Mouse (Mus musculus): ENCODE measurements around the gene Tlcd2. TPM values are rescaled to one million over a fixed set of nuclear protein-coding genes. Genes with fewer than 3 reads are reported as not detected.
"Not testable (repeated sequence)": the region's sequence is repeated elsewhere in the genome, so short reads cannot be mapped to it uniquely, and the experiment has no call there.

Gene Tlcd2
- polyA plus RNA-seq, 1 experiment from 2014 or later, result 21.4 TPM

DNA sequence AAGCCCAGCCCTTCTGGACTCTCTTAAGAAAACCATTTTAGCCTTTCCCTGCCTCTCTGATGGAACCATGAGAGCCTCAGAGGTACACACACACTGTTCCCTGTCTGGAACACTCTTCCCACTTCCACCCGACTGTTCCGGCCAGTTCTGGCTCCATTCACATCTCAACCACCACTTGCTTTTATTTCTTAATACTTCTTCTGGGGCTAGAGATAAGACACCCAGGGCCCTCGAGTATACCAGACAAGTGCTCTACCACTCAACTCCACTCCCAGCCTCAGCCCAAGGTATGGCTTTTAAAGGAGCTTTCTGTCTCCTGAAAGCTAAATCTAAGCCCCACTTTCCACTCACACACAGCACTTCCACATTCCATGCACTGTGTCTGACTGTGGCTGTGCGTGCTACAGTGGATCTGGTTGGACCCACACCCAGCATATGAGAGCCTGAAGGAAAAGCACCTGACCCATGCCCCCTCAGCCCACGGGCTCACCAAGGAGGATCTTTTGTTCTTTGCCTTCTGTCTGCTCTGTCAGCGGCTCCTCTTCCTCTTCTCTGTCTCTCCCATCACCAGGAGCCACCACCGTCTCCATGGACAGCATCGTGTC is 11.1 kb upstream of the Tlcd2 start:
- 37% methylated on average over 8 of the region's 8 CpGs for WGBS (ENCODE audit: insufficient replicate concordance)
- Histone ChIP-seq H3K9ac (peak overlapping the region; percentile 79), H3K36me3 (peaks cover 72% of the 10 kb centered on the region), H3K4me2 (peak overlapping the region; percentile 83), H3K27me3 (replicated peaks) (no peaks in the 10 kb centered on the region), H3K27ac (peak overlapping the region; percentile 99), H3K9me3 (replicated peaks) (no peaks in the 10 kb centered on the region), H3K4me3 (peak overlapping the region; percentile 58), H3K4me1 (peaks cover 87% of the 10 kb centered on the region)
- peak; percentile 73 for ATAC-seq

DNA sequence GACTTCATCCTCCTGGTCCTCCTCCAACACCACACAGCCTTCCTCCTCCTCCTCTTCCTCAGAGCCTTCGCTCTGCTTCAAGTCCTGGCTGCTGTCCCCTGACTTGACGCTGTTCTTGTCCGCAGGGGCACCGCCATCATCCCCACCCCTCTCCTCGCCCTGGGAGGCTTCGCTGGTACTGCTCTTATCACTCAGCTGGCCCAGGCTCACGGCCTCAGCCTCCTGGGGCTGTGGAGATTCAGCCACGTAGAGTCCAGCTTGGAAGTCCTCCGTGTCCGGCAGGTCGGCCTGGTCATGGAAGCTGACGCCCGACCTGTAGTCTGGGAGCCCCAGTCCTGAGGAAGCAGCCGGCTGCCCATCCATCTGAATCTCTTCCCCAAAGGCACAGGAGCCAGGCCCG is 10.6 kb upstream of the Tlcd2 start:
- 43% methylated on average over 15 of the region's 15 CpGs for WGBS (ENCODE audit: insufficient replicate concordance)
- H3K36me3 ChIP-seq, result peaks cover 67% of the 10 kb centered on the region
- H3K4me1 ChIP-seq, result peaks cover 88% of the 10 kb centered on the region
- H3K27ac ChIP-seq, result peak overlapping the region; percentile 99
- H3K9me3 ChIP-seq (replicated peaks), result no peaks in the 10 kb centered on the region
- H3K4me3 ChIP-seq, result peak overlapping the region; percentile 58
- ATAC-seq, result peak; percentile 42; the same call in 1 of the 2 replicates
- peak overlapping the region; percentile 79 for H3K9ac ChIP-seq
- H3K4me2 ChIP-seq, result peak overlapping the region; percentile 83
- no peaks in the 10 kb centered on the region for H3K27me3 ChIP-seq (replicated peaks)

DNA sequence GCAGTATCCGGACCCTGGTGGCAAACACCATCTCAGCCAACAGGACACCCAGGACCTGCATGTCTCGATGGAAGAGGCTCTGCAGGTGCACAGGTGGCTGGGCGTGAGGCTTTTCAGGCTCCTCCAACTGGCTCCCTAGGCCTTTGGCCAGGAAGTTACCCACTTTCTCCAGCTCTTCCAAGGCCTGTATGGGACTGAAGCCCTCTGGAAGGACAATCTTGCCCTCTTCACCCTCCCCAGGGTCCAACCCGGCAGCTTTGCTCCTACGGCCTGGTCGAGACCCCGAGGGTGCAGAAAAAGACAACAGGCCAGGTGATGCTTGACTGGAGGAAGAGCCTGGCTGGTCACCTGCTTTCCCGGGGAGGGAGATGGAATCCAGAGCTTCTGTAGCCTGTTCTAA is 9.4 kb upstream of the Tlcd2 start:
- no peak for ATAC-seq
- Histone ChIP-seq H3K4me1 (peaks cover 93% of the 10 kb centered on the region), H3K4me2 (peak overlapping the region; percentile 83), H3K27ac (peak overlapping the region; percentile 99), H3K4me3 (no peak overlapping the region), H3K27me3 (replicated peaks) (no peaks in the 10 kb centered on the region), H3K9ac (peak overlapping the region; percentile 79; the same call in 1 of the 2 replicates), H3K9me3 (replicated peaks) (no peaks in the 10 kb centered on the region), H3K36me3 (peaks cover 55% of the 10 kb centered on the region)
- WGBS (ENCODE audit: insufficient replicate concordance), result 84% methylated on average over 8 of the region's 8 CpGs

DNA sequence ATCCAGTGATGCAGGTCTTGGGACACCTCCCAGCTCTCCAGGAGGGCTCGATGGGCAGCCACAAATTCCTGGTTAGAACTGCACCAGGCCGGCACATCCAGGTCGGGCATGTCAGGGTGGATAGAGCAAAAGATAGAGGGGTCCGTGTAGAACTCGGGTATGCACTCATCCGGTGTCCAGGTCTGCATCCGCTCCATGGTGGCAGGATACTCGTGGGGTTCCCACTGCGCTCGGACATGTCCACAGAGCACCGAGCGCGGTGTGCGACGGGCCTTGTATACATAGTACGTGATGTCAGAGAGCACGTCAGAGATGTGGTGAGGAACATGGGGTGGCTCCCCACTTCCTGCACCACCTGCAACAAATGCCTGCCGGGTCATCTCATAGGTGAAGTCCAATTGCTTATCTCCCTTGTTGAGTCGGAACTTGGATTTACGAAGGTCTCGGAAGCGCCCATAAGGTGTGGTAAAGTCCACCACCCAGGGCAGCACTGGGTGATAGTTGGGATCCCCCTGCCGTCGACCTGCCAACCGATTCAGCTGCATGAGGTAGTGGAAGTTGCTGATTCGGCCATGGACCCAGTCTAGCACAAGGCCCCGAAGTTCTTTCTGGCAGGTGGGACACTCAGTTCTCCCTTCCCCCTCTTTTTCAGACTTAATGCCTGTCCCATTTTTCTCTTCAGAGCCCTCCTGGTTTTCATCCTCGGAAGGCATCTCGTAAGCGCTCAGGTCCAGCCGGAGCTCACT is 8.5 kb upstream of the Tlcd2 start:
- peak overlapping the region; percentile 99 for H3K27ac ChIP-seq
- ATAC-seq, result no peak
- H3K4me3 ChIP-seq, result peak overlapping the region; percentile 73
- peak overlapping the region; percentile 85; the same call in 1 of the 2 replicates for H3K9ac ChIP-seq
- peak overlapping the region; percentile 100 for H3K4me2 ChIP-seq
- H3K27me3 ChIP-seq (replicated peaks), result no peaks in the 10 kb centered on the region
- peaks cover 46% of the 10 kb centered on the region for H3K36me3 ChIP-seq
- no peaks in the 10 kb centered on the region for H3K9me3 ChIP-seq (replicated peaks)
- H3K4me1 ChIP-seq, result peaks cover 92% of the 10 kb centered on the region
- 86% methylated on average over 31 of the region's 31 CpGs for WGBS (ENCODE audit: insufficient replicate concordance)

DNA sequence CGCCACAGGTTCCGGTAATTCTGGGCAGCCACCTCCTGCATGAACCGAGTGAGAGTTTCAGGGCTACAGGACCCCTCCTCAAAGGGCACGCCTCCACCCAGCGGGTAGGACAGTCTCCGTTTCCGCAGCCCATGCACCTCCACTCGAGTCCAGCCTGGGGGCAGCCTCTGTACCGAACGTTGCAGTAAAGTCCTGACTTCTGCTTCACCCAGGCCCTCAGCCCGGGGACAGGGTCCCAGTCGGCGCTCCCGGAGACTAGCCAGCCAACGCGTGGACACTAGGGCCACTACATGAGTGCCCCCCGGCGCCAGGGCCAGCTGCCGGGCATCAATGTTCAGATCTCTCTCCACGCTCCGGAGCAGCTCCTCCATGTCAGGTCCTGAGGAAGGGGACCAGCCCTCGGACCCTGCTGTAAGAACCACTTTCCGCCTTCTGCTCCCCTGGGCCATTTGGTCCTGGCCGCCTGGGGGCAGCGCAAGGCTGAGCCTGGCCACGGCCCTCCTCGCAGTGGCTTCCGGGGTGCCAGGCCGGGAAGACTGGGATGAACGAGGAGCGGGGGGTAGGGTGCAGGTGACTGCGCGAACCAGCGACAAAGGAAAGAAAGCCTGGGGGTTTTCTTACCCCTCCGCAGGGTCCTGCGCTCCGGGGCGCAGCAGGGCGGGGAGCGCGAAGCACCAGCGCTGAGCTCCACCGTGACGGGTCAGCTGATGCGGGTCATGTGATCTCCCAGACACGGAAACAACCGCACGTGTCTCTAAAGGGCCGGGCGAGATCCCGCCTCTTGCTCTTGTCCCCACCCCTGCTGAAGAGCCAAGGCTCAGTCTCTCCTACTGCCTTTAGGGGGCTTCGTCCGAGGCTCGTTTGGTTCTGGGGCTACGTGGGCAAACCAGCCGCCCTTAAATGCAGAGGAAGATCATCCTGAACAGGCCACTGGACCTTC is 7.3 kb upstream of the Tlcd2 start, which contains the start of gene Wdr81:
TSS of gene Wdr81 (minus strand) at position 727 of the 940 bp plus-strand sequence.
- no peaks in the 10 kb centered on the region for H3K9me3 ChIP-seq (replicated peaks)
- H3K4me3 ChIP-seq, result peak within 1 kb of the TSS; percentile 73
- H3K9ac ChIP-seq, result peak within 1 kb of the TSS; percentile 85
- no peaks in the 10 kb centered on the region for H3K27me3 ChIP-seq (replicated peaks)
- peak; percentile 79 for ATAC-seq
- H3K27ac ChIP-seq, result peak within 1 kb of the TSS; percentile 66
- WGBS (ENCODE audit: insufficient replicate concordance), result 3% methylated on average over 56 of the region's 56 CpGs
- peak within 1 kb of the TSS; percentile 100 for H3K4me2 ChIP-seq
- H3K36me3 ChIP-seq, result peaks cover 34% of the 10 kb centered on the region
- H3K4me1 ChIP-seq, result peaks cover 92% of the 10 kb centered on the region

DNA sequence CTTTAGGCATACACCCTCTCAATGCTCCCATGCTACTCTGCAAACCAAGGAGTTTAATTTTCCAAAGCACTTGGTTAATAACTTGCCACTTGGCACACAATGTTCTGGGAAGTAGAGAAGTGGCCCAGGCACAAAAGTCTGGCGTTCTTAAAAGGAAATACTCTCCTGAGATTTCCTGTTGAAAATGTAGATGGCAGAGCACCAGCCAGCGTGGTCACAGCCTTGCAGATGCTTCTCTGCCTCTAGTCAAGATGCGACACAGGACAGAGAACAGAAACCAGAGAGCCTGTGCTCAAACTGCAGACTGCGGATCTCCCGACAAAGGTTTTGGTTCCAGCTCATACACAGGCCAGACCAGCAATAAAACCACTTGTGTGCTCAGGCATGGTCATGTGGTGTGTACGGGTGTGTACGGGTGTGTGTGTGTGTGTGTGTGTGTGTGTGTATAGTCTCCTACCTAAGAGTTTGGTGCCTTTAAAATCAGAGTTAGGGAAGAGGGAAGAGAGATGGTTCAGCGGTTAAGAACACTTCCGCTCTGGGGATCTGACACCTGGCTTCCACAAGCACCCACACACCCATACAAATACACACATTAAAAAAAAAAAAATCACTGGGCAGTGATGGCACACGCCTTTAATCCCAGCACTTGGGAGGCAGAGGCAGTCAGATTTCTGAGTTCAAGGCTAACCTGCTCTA is 6.3 kb upstream of the Tlcd2 start:
- Histone ChIP-seq H3K36me3 (peaks cover 28% of the 10 kb centered on the region), H3K27ac (peak overlapping the region; percentile 66), H3K4me3 (peak overlapping the region; percentile 73; the same call in 1 of the 2 replicates), H3K9me3 (replicated peaks) (no peaks in the 10 kb centered on the region), H3K4me1 (peaks cover 93% of the 10 kb centered on the region), H3K27me3 (replicated peaks) (no peaks in the 10 kb centered on the region), H3K4me2 (peak overlapping the region; percentile 100), H3K9ac (peak overlapping the region; percentile 85)
- WGBS (ENCODE audit: insufficient replicate concordance), result 72% methylated on average over 10 of the region's 10 CpGs
- ATAC-seq, result no peak

DNA sequence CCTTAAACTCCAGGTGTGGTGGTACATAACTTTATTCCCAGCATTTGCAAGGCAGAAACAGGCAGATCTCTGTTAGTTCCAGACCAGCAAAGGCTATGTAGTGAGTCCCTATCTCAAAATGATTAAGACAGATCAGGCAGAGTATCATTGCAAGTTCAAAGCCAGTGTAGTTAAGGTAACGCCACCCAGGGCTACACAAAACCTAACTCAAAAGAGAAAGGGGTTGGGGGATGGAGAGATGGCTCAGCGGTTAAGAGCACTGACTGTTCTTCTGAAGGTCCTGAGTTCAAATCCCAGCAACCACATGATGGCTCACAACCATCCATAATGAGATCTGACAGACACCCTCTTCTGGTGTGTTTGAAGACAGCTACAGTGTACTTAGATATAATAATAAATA is 5.5 kb upstream of the Tlcd2 start:
- Histone ChIP-seq H3K4me1 (peaks cover 91% of the 10 kb centered on the region), H3K36me3 (peaks cover 23% of the 10 kb centered on the region)
- H3K4me2 ChIP-seq; H3K27ac ChIP-seq; H3K9me3 ChIP-seq (replicated peaks); ATAC-seq; H3K4me3 ChIP-seq; H3K9ac ChIP-seq; H3K27me3 ChIP-seq (replicated peaks): not testable (repeated sequence)
- 78% methylated on average over 2 of the region's 2 CpGs for WGBS (ENCODE audit: insufficient replicate concordance)

DNA sequence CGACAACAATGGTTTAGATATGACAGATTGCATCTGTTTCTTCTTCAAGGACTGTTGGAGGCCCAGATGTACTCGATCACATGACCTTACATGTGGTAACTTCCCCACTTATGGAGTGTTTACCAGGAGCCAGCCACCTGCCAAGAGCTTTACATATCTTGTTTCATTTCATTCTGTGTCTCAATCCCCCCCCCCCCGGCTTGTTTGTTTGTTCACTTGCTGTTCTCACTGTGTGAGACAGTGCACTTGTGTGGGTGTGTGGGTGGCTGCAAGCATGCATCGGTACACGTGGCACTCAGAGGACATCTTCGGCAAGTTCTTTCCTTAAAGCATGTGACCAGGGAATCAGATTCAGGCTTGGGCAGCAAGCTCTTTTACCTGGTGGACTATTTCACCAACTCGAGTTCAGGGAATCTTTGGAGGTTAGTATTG is 5.1 kb upstream of the Tlcd2 start:
- Histone ChIP-seq H3K4me3 (no peak overlapping the region), H3K9me3 (replicated peaks) (no peaks in the 10 kb centered on the region), H3K27me3 (replicated peaks) (no peaks in the 10 kb centered on the region), H3K27ac (no peak overlapping the region), H3K4me1 (peaks cover 86% of the 10 kb centered on the region), H3K9ac (no peak overlapping the region), H3K4me2 (no peak overlapping the region), H3K36me3 (peaks cover 18% of the 10 kb centered on the region)
- 74% methylated on average over 7 of the region's 7 CpGs for WGBS (ENCODE audit: insufficient replicate concordance)
- no peak for ATAC-seq

DNA sequence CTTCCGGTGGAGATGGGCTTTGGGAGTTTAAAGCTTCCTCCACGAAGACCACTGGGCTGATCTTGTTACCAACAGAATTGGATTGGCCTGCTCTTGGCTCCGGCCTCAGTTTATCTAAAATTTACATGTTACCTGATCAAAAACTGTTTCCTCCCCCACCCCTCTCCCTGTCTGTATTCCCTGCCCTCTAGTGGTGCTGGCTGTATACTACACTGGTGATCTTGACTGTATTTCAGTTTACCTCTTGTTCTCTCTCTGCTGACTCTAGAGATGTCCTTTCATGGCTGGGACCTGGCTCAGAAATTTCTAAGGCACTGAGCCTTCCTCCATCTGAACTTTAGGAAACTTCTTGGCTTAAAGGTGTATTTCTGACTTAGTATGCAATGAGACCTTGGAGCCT is 3.3 kb upstream of the Tlcd2 start:
- Histone ChIP-seq H3K4me3 (no peak overlapping the region), H3K27me3 (replicated peaks) (no peaks in the 10 kb centered on the region), H3K36me3 (peaks cover 2% of the 10 kb centered on the region), H3K9ac (no peak overlapping the region), H3K9me3 (replicated peaks) (no peaks in the 10 kb centered on the region), H3K4me2 (peak overlapping the region; percentile 36), H3K4me1 (peaks cover 82% of the 10 kb centered on the region), H3K27ac (peak overlapping the region; percentile 99)
- no peak for ATAC-seq
- WGBS (ENCODE audit: insufficient replicate concordance), result 14% methylated on average over 3 of the region's 3 CpGs

DNA sequence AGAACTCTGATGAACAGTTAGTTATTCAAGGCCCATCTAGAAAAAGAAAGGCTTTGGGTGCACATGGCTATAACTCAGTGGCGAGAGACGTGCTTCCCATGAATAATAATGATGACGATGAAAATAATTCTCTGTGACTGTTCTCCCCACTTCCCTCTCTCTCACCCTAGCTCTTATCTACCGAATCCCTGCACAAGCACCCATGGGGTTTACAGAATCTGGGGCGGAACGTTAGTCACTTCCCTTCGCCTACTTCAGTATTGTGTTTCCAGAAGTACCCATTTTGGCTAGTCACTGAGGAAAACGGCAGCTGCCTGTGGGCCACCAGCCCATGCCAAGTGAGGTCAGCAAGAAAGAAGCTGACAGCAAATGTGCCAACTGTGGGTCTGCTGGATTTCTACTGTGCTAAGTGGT is 2.9 kb upstream of the Tlcd2 start:
- no peak for ATAC-seq
- Histone ChIP-seq H3K36me3 (peaks cover 5% of the 10 kb centered on the region), H3K4me1 (peaks cover 82% of the 10 kb centered on the region), H3K9ac (peak overlapping the region; percentile 60; the same call in 1 of the 2 replicates), H3K4me3 (no peak overlapping the region), H3K27ac (peak overlapping the region; percentile 99), H3K4me2 (peak overlapping the region; percentile 94), H3K27me3 (replicated peaks) (no peaks in the 10 kb centered on the region), H3K9me3 (replicated peaks) (no peaks in the 10 kb centered on the region)
- WGBS (ENCODE audit: insufficient replicate concordance), result 22% methylated on average over 8 of the region's 8 CpGs

DNA sequence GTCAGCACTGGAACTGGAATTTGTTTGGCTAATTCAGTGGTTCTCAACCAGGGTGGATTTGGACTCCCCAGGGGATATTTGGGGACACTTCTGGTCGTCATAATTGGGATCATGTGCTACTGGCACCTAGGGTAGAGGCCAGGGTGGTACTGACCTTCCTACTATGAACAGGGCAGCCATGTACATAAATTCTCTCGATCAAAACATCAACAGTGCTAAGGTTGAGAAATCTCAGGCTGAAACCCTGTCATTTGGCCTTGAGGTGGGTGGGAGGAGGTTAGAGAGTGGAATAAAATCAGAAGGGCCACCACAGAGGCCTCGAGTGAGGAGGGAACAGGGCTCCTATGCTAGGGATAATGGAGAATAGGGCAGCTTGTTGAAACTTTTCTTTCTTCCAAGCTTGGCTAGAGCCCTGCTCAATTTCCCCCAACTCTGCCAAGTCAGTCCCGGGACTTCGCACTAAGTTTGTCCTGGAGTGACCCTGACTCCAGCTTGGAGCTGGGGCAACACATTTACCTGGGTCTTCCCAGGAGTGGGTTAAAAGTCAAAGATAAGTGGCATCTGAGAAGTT is 2.3 kb upstream of the Tlcd2 start:
- peaks cover 82% of the 10 kb centered on the region for H3K4me1 ChIP-seq
- no peaks in the 10 kb centered on the region for H3K27me3 ChIP-seq (replicated peaks)
- H3K4me3 ChIP-seq, result peak overlapping the region; percentile 86
- H3K9me3 ChIP-seq (replicated peaks), result no peaks in the 10 kb centered on the region
- H3K4me2 ChIP-seq, result peak overlapping the region; percentile 94
- H3K27ac ChIP-seq, result peak overlapping the region; percentile 99
- WGBS (ENCODE audit: insufficient replicate concordance), result 61% methylated on average over 5 of the region's 5 CpGs
- no peak for ATAC-seq
- H3K9ac ChIP-seq, result peak overlapping the region; percentile 60
- peaks cover 11% of the 10 kb centered on the region for H3K36me3 ChIP-seq
